Mouse (Mus musculus) heart, postnatal 36 days (tissue): ENCODE results near the gene Kcnk3. TPM values are rescaled to one million over a fixed set of nuclear protein-coding genes. Genes with fewer than 3 reads are reported as not detected.
A peak's percentile ranks its signal among the peaks of the same experiment; 100 is the strongest.

Experiments used
- DNase-seq, 2 experiments: peaks; one replicate each; pipeline ENCODE4 v3.0.0; 2021 to 2022
- intact Hi-C: fragments of 180-260 bp; cut with DNase I; formaldehyde crosslinking; loops from one replicate; pipeline ENCODE4 v1.15.1; 2025
- total RNA-seq, 2 experiments: library from RNA; stranded (reverse); gene quantifications; 2 replicates each; pipeline ENCODE4 v1.2.3; 2021

The Kcnk3 gene
- total RNA-seq, 2 experiments from 2014 or later, result 234 to 245 TPM

GRCm38 (mm10) chr5:30586616-30587015 lies 1.4 kb upstream of the Kcnk3 start:
- intact Hi-C loops, result loop anchor here (5.0 kb wide), 1 partner anchor 69 kb away; no protein-coding TSS in a partner anchor
- no peak for DNase-seq

- intact Hi-C loops, result loop anchor here (5.0 kb wide), 1 partner anchor 70 kb away; no protein-coding TSS in a partner anchor
- DNase-seq, result peak; percentile 31 to 53
These were observed 869 bp upstream of the Kcnk3 start for GRCm38 (mm10) chr5:30587101-30587500.

GRCm38 (mm10) chr5:30588301-30588968 lies 465 bp downstream of the Kcnk3 start:
- no peak for DNase-seq
- intact Hi-C loops, result loop anchor here (1.0 to 5.0 kb wide), 3 partner anchors 26 to 71 kb away; no protein-coding TSS in a partner anchor

- intact Hi-C loops, result loop anchor here (2.0 to 5.0 kb wide), 2 partner anchors 26 to 72 kb away; no protein-coding TSS in a partner anchor
- DNase-seq, result no peak
These were observed 1.1 kb downstream of the Kcnk3 start for GRCm38 (mm10) chr5:30589069-30589468.

- no peak for DNase-seq
- intact Hi-C loops, result loop anchor here (2.0 to 5.0 kb wide), 2 partner anchors 25 to 72 kb away; no protein-coding TSS in a partner anchor
These were observed 1.6 kb downstream of the Kcnk3 start for GRCm38 (mm10) chr5:30589546-30589945.

- DNase-seq, result no peak
- intact Hi-C loops, result no loop called here
These were observed 2.3 kb downstream of the Kcnk3 start for GRCm38 (mm10) chr5:30590231-30590630.

- intact Hi-C loops, result no loop called here
- no peak for DNase-seq
These were observed 3.3 kb downstream of the Kcnk3 start for GRCm38 (mm10) chr5:30591205-30591731.

GRCm38 (mm10) chr5:30591786-30592185 lies 3.8 kb downstream of the Kcnk3 start:
- DNase-seq, result no peak
- intact Hi-C loops, result no loop called here

GRCm38 (mm10) chr5:30592279-30592980 lies 4.5 kb downstream of the Kcnk3 start:
- intact Hi-C loops, result no loop called here
- DNase-seq, result no peak

- DNase-seq, result no peak
- intact Hi-C loops, result no loop called here
These were observed 5.4 kb downstream of the Kcnk3 start for GRCm38 (mm10) chr5:30593360-30593759.

GRCm38 (mm10) chr5:30593811-30594504 lies 6.0 kb downstream of the Kcnk3 start:
- intact Hi-C loops, result no loop called here
- peak; percentile 49 to 57 for DNase-seq

GRCm38 (mm10) chr5:30594953-30595560 lies 7.1 kb downstream of the Kcnk3 start:
- intact Hi-C loops, result no loop called here
- DNase-seq, result no peak

GRCm38 (mm10) chr5:30601397-30601796 lies 13.4 kb downstream of the Kcnk3 start:
- intact Hi-C loops, result no loop called here
- no peak for DNase-seq

GRCm38 (mm10) chr5:30603255-30603654 lies 15.3 kb downstream of the Kcnk3 start:
- intact Hi-C loops, result no loop called here
- no peak for DNase-seq

GRCm38 (mm10) chr5:30603926-30604325 lies 16.0 kb downstream of the Kcnk3 start:
- intact Hi-C loops, result no loop called here
- no peak for DNase-seq

- peak; percentile 59 to 62 for DNase-seq
These were observed 16.8 kb downstream of the Kcnk3 start for GRCm38 (mm10) chr5:30604769-30605188.

GRCm38 (mm10) chr5:30605649-30606048 lies 17.7 kb downstream of the Kcnk3 start:
- DNase-seq, result no peak
- intact Hi-C loops, result no loop called here

More at GRCm38 (mm10) chr5:30604769-30605188, 16.8 kb downstream of the Kcnk3 start:
- intact Hi-C loops, result no loop called here

GRCm38 (mm10) chr5:30606424-30607073 lies 18.6 kb downstream of the Kcnk3 start:
- DNase-seq, result peak; percentile 64 to 70
- intact Hi-C loops, result no loop called here

- DNase-seq, result no peak
- intact Hi-C loops, result no loop called here
These were observed 21.1 kb downstream of the Kcnk3 start for GRCm38 (mm10) chr5:30609094-30609493.
